Mouse (Mus musculus) small intestine, adult 2 months (tissue): ENCODE data around the gene Gm17428. TPM values are rescaled to one million over a fixed set of nuclear protein-coding genes. Genes with fewer than 3 reads are reported as not detected.
A peak's percentile ranks its signal among the peaks of the same experiment; 100 is the strongest.

ENCODE experiments used
- H3K27ac ChIP-seq: fragments of 200-500 bp; 2 replicates; pipeline ENCODE4 v1.5.1; 2012; ENCODE audit warnings: low read depth, low read length, control low read depth, inconsistent platforms; ENCODE audit not compliant: insufficient read depth
- H3K27me3 ChIP-seq: fragments of 200-500 bp; 2 replicates; pipeline ENCODE4 v1.6.1; 2012; ENCODE audit warnings: mild to moderate bottlenecking, moderate library complexity, low read length, inconsistent platforms; ENCODE audit not compliant: control insufficient read depth, insufficient read depth
- H3K36me3 ChIP-seq: fragments of 200-500 bp; 2 replicates; pipeline ENCODE4 v1.6.1; 2012; ENCODE audit warnings: mild to moderate bottlenecking, low read length, control low read depth, inconsistent platforms; ENCODE audit not compliant: control insufficient read depth, insufficient read depth
- H3K4me1 ChIP-seq: fragments of 200-500 bp; 2 replicates; pipeline ENCODE4 v1.6.1; 2012; ENCODE audit warnings: low read length, inconsistent platforms, mixed read lengths; ENCODE audit not compliant: control insufficient read depth, insufficient read depth, insufficient read length
- H3K4me3 ChIP-seq: fragments of 200-500 bp; 2 replicates; pipeline ENCODE4 v1.5.1; 2012; ENCODE audit warnings: low read depth, mild to moderate bottlenecking, control low read depth, inconsistent platforms, low read length, moderate library complexity
- CTCF ChIP-seq: fragments of 200-500 bp; IDR thresholded peaks from 2 replicates; pipeline ENCODE4 v1.5.1; 2012; ENCODE audit warnings: low read depth, mild to moderate bottlenecking, control low read depth, inconsistent platforms, low read length, moderate library complexity, mixed read lengths; ENCODE audit not compliant: insufficient replicate concordance, insufficient read length; ENCODE audit errors: extremely low read depth
- POLR2A ChIP-seq: fragments of 200-500 bp; IDR thresholded peaks from 2 replicates; pipeline ENCODE4 v1.6.1; 2012; ENCODE audit warnings: low read depth, mild to moderate bottlenecking, control low read depth, inconsistent platforms, low read length, moderate library complexity
- WGBS: fragments of 180-500 bp; shearing (Covaris S2); methylation state at CpG from one replicate; pipeline ENCODE4 v1.1.7; 2018; 5-methylcytosine and 5-hydroxymethylcytosine counted together
- polyA plus RNA-seq: library from polyadenylated mRNA; depleted of rRNA; stranded (reverse); fragments of >200 nt; gene quantifications from 2 replicates; pipeline ENCODE4 v1.2.3, GENCODE M21; 2012; rRNA removed

Gene Gm17428
- polyA plus RNA-seq, 1 experiment: not detected

DNA sequence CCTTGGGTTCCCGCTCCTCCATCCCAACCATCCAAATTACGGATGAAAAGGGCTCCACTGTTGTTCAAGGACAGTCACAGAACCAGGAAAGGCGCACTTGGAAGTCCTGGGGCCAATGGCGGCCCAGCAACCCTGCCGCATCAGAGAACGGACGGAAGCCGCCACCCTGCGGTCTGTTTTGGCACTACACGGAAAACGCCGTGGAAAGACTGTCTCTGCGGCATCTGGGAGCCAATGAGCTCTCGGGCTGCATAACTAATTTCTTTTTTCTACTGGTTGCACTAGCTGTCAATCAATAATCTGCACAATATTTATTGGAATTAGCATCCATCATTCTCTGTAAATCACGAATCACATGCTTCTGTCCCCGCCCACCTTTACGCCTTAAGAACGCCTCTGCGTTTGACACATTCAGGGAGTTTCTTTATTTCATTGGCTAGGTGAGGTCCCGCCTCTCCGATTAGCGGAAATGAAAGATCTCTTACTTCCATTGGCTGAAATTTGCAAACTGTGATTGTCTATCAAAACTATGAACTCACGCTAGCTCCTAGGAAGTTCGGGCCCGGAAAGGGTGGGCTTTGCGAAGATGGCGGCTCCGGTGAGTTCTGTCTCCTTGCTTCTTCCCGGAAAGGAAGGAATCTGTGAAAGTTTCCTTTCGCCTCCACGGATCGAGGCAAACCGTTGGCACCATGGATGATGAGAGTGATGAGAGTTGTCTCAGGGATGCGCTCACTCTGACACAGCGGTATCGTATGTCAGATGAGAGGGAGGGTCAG is 38.4 kb downstream of the Gm17428 start, which contains the start of gene Ngdn:
TSS of gene Ngdn (plus strand) at position 464 of the 776 bp plus-strand sequence.
- Histone ChIP-seq H3K27ac (peak within 1 kb of the TSS; percentile 90), H3K4me1 (no peaks in the 10 kb centered on the region), H3K4me3 (peak within 1 kb of the TSS; percentile 79), H3K27me3 (no peaks in the 10 kb centered on the region), H3K36me3 (peaks cover 8% of the 10 kb centered on the region; the same call in 1 of the 2 replicates)
- peak; percentile 86 for TF ChIP-seq POLR2A
- TF ChIP-seq CTCF: peak; percentile 81
- under 1% methylated on average over 36 of the region's 36 CpGs for WGBS

DNA sequence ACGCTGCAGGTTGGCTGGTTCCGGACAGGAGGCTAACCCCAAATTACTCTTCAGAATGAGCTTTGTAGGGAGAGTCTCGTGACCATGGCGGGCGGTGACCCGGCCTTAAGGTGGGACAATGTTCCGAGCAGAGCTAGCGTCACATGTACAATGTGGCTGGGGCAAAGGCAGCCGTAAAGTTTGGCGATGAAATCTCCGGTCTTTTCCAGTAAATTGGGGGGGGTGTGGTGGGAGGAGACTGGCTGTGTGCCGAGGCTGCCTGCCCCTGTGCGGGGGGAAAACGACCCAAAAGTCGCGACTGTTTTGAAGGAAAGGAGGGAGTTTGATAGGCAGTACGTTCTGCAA is 39.0 kb downstream of the Gm17428 start:
- no peaks in the 10 kb centered on the region for H3K4me1 ChIP-seq
- WGBS: under 1% methylated on average over 17 of the region's 17 CpGs
- peak overlapping the region; percentile 79 for H3K4me3 ChIP-seq
- TF ChIP-seq POLR2A: no peak
- no peak for TF ChIP-seq CTCF
- H3K27me3 ChIP-seq: no peaks in the 10 kb centered on the region
- H3K36me3 ChIP-seq: peaks cover 11% of the 10 kb centered on the region
- peak overlapping the region; percentile 53 for H3K27ac ChIP-seq

DNA sequence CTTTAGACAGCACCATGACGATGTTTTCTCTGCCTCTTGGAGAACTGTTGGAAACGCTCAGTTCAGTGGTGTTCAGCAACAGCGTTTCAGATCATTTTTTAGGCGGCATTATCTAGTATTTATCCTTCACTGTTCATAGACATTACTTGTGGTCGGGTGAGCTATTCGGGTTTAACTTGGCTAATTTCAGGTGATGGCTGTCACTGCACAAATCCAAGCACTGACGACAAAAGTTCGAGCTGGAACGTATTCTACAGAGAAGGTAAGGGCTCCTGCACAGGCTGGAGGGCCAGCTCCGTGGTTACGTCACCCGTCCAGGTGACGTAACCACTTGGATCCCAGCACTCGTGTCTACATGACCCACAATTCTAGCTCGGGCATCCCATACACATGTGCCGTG is 40.1 kb downstream of the Gm17428 start:
- no peak overlapping the region for H3K4me3 ChIP-seq
- no peaks in the 10 kb centered on the region for H3K27me3 ChIP-seq
- 92% methylated on average over 16 of the region's 16 CpGs for WGBS
- peaks cover 21% of the 10 kb centered on the region for H3K36me3 ChIP-seq
- TF ChIP-seq CTCF: no peak
- TF ChIP-seq POLR2A: no peak
- H3K27ac ChIP-seq: no peak overlapping the region
- no peaks in the 10 kb centered on the region for H3K4me1 ChIP-seq

DNA sequence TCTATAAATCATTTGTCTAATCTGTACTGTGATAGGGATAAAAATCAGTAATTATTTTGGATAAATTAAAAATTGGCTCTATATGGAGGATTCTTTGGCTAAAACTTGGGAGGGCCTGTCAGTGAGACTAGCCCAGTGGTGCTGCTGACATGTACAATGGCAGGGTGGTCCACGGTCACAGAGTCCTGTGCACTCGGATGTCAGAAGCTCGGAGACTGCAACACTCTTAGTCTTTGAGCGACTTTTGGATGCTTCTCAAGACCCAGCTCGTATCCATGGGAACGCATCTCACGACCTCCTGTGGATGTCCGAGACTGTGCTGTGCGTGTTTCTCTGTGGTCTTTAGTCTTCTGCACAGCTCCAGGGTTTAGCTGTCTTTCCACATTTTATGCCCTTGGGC is 43.7 kb downstream of the Gm17428 start:
- 94% methylated on average over 9 of the region's 9 CpGs for WGBS
- H3K4me1 ChIP-seq: no peaks in the 10 kb centered on the region
- H3K4me3 ChIP-seq: no peak overlapping the region
- TF ChIP-seq POLR2A (no peak), CTCF (no peak)
- H3K27me3 ChIP-seq: no peaks in the 10 kb centered on the region
- peaks cover 49% of the 10 kb centered on the region for H3K36me3 ChIP-seq
- no peak overlapping the region for H3K27ac ChIP-seq

DNA sequence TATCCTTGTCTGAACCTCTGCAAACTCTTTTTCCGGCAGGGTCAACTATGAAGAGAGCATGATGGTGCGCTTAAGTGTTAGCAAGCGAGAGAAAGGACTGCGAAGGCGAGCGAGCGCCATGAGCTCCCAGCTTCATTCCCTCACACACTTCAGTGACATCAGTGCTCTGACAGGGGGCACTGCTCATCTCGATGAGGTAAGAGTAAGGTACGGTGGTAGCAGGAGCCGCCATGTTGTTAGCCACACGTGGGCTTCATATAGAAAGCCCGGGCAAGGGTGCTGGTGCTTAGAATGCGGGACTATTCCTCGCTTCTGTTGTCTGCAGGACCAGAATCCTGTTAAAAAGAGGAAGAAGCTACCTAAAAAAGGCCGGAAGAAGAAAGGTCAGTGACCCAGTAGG is 46.3 kb downstream of the Gm17428 start:
- WGBS: 89% methylated on average over 15 of the region's 15 CpGs
- Histone ChIP-seq H3K4me3 (no peak overlapping the region), H3K36me3 (peaks cover 45% of the 10 kb centered on the region), H3K27me3 (no peaks in the 10 kb centered on the region), H3K27ac (no peak overlapping the region), H3K4me1 (no peaks in the 10 kb centered on the region)
- no peak for TF ChIP-seq POLR2A
- TF ChIP-seq CTCF: no peak

DNA sequence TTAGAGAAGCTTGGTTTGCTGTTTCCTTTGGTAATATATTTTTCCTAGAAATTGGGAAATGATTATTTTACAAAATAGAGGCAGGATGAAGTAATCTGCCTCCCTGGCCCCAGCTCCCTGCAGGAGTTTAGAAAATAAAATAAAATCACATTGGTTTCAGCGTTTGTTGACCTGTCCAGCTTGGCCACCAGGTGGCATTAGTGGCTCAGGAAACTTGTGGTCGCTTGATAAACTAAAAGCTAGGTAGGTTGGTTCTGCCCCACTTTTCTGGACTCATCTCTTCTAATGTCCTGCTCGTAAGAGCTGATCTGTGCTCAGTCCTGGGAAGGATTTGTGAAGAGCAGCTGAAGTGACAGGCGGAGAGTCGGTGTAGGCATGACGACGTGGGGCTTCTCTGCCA is 47.5 kb downstream of the Gm17428 start:
- WGBS: 68% methylated on average over 7 of the region's 7 CpGs
- Histone ChIP-seq H3K27ac (no peak overlapping the region), H3K4me1 (no peaks in the 10 kb centered on the region), H3K27me3 (no peaks in the 10 kb centered on the region), H3K36me3 (peaks cover 44% of the 10 kb centered on the region), H3K4me3 (no peak overlapping the region)
- no peak for TF ChIP-seq POLR2A
- TF ChIP-seq CTCF: peak; percentile 65; the same call in 1 of the 2 replicates

DNA sequence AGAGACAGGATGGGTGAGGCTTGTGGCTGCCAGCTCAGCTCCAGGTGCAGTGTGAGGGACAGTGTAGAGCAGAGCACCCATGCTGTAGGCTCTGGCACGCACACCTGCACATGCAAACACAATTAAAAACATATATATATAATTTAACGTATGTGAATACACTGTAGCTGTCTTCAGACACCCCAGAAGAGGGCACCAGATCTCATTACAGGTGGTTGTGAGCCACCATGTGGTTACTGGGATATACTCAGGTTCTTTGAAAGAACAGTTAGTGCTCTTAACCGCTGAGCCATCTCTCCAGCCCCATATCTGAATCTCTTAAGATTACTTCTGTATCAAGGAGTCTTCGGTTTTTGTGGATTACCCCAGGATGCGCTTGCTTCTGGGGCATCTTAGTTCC is 48.8 kb downstream of the Gm17428 start:
- no peak overlapping the region for H3K4me3 ChIP-seq
- peaks cover 40% of the 10 kb centered on the region for H3K36me3 ChIP-seq
- 77% methylated on average over 5 of the region's 5 CpGs for WGBS
- H3K4me1 ChIP-seq: no peaks in the 10 kb centered on the region
- TF ChIP-seq POLR2A: no peak
- no peak for TF ChIP-seq CTCF
- H3K27ac ChIP-seq: no peak overlapping the region
- no peaks in the 10 kb centered on the region for H3K27me3 ChIP-seq

Other genes with a start within 250 kb of the Gm17428 start
- 39.5 and 174 TPM in 2 replicates for gene Slc7a8, start 195.0 kb upstream of the Gm17428 start, polyA plus RNA-seq
- gene Rnf212b, start 162.8 kb upstream of the Gm17428 start, polyA plus RNA-seq: not detected in 2 replicates
- gene Homez, start 106.0 kb upstream of the Gm17428 start, polyA plus RNA-seq: 1.1 and 2.0 TPM in 2 replicates
- gene Ppp1r3e, start 99.4 kb upstream of the Gm17428 start, polyA plus RNA-seq: 8.9 and 17.4 TPM in 2 replicates
- gene Bcl2l2, start 93.6 kb upstream of the Gm17428 start, polyA plus RNA-seq: 22.5 and 29.8 TPM in 2 replicates
- gene Gm20521, start 93.5 kb upstream of the Gm17428 start, polyA plus RNA-seq: 5.8 and 12.4 TPM in 2 replicates
- 19.7 and 36.0 TPM in 2 replicates for gene Pabpn1, start 84.4 kb upstream of the Gm17428 start, polyA plus RNA-seq
- 15.2 and 18.0 TPM in 2 replicates for gene Slc22a17, start 63.8 kb upstream of the Gm17428 start, polyA plus RNA-seq
- gene Efs, start 50.8 kb upstream of the Gm17428 start, polyA plus RNA-seq: 5.4 and 5.7 TPM in 2 replicates
- 0.53 and 1.1 TPM in 2 replicates for gene Il25, start 44.2 kb upstream of the Gm17428 start, polyA plus RNA-seq
- 0.46 and 0.93 TPM in 2 replicates for gene Cmtm5, start 40.7 kb upstream of the Gm17428 start, polyA plus RNA-seq
- 0.10 TPM in 1 of 2 replicates, not detected in the other for gene Myh6, start 10.0 kb upstream of the Gm17428 start, polyA plus RNA-seq
- gene Myh7, start 17.7 kb downstream of the Gm17428 start, polyA plus RNA-seq: 0.10 and 0.18 TPM in 2 replicates
- gene Ngdn, start 38.5 kb downstream of the Gm17428 start, polyA plus RNA-seq: 3.9 and 8.4 TPM in 2 replicates
- 2.2 and 4.2 TPM in 2 replicates for gene Zfhx2, start 115.4 kb downstream of the Gm17428 start, polyA plus RNA-seq
- gene Thtpa, start 117.9 kb downstream of the Gm17428 start, polyA plus RNA-seq: 2.9 and 4.9 TPM in 2 replicates
- 48.4 and 80.7 TPM in 2 replicates for gene Ap1g2, start 129.7 kb downstream of the Gm17428 start, polyA plus RNA-seq
- 0.65 and 0.72 TPM in 2 replicates for gene Jph4, start 140.0 kb downstream of the Gm17428 start, polyA plus RNA-seq
- not detected in 2 replicates for gene Dhrs2, start 245.1 kb downstream of the Gm17428 start, polyA plus RNA-seq